Mouse (Mus musculus) CH12.LX (cell line): ENCODE measurements around the gene Dnajb1.

Source experiments
- CHD1 ChIP-seq: IDR thresholded peaks from 2 replicates; pipeline ENCODE4 v1.6.1; 2012; ENCODE audit warnings: low read depth, low read length, improper control_type of control experiment, inconsistent platforms
- CTCF ChIP-seq, 2 experiments: IDR thresholded peaks in 1 of 2; conservative IDR thresholded peaks in 1 of 2; 2 replicates each; pipeline ENCODE4 v1.5.1; 2011 to 2012; ENCODE audit warnings: low read depth in 2 of 2, low read length in 2 of 2, improper control_type of control experiment in 1 of 2, inconsistent platforms in 1 of 2, mild to moderate bottlenecking in 1 of 2, moderate library complexity in 1 of 2
- EP300 ChIP-seq: IDR thresholded peaks from 2 replicates; pipeline ENCODE4 v1.6.1; 2011; ENCODE audit warnings: low read length, improper control_type of control experiment
- HCFC1 ChIP-seq: IDR thresholded peaks from 2 replicates; pipeline ENCODE4 v1.6.1; 2012; ENCODE audit warnings: low read depth, mild to moderate bottlenecking, inconsistent platforms, low read length, improper control_type of control experiment
- JUN ChIP-seq: IDR thresholded peaks from 2 replicates; pipeline ENCODE4 v1.6.1; 2011; ENCODE audit warnings: low read depth, mild to moderate bottlenecking, low read length, improper control_type of control experiment, moderate library complexity; ENCODE audit not compliant: insufficient read depth
- MAX ChIP-seq: IDR thresholded peaks from 2 replicates; pipeline ENCODE4 v1.6.1; 2011; ENCODE audit warnings: low read length, improper control_type of control experiment
- MXI1 ChIP-seq: IDR thresholded peaks from 2 replicates; pipeline ENCODE4 v1.6.1; 2011; ENCODE audit warnings: mild to moderate bottlenecking, low read depth, low read length, improper control_type of control experiment
- NELFE ChIP-seq: IDR thresholded peaks from 2 replicates; pipeline ENCODE4 v1.6.1; 2011; ENCODE audit warnings: low read depth, low read length, improper control_type of control experiment
- POLR2A ChIP-seq: IDR thresholded peaks from 2 replicates; pipeline ENCODE4 v1.6.1; 2011; ENCODE audit warnings: low read depth, mild to moderate bottlenecking, improper control_type of control experiment, low read length
- RCOR1 ChIP-seq: conservative IDR thresholded peaks from 2 replicates; pipeline ENCODE4 v1.6.1; 2012; ENCODE audit warnings: low read depth, mild to moderate bottlenecking, inconsistent platforms, low read length, improper control_type of control experiment
- ZNF384 ChIP-seq: IDR thresholded peaks from 2 replicates; pipeline ENCODE4 v1.6.1; 2012; ENCODE audit warnings: low read depth, low read length, improper control_type of control experiment, inconsistent platforms

GRCm38 (mm10) chr8:83625676-83626299, 17.8 kb downstream of the Dnajb1 start:
- TF ChIP-seq NELFE (no peak), CTCF (conservative IDR thresholded peaks at IDR 0.05 in 1 of 2, IDR thresholded peaks at IDR 0.05 in 1 of 2; ENCODE audit: low read depth in 2 of 2, low read length in 2 of 2) (no peak), HCFC1 (no peak), EP300 (no peak), JUN (no peak), POLR2A (no peak), CHD1 (no peak), ZNF384 (no peak), MXI1 (no peak), MAX (no peak), RCOR1 (no peak)
